Mouse (Mus musculus) bone marrow macrophage, adult 2 months (primary cell): ENCODE data around the gene Gm26566.

ENCODE experiments used
- CTCF ChIP-seq: IDR thresholded peaks from 2 replicates; pipeline ENCODE4 v1.5.1; 2012; ENCODE audit warnings: low read depth, mild to moderate bottlenecking, low read length, moderate library complexity
- POLR2A ChIP-seq: IDR thresholded peaks from 2 replicates; pipeline ENCODE4 v1.6.1; 2012; ENCODE audit warnings: mild to moderate bottlenecking, low read depth, low read length, borderline replicate concordance

DNA sequence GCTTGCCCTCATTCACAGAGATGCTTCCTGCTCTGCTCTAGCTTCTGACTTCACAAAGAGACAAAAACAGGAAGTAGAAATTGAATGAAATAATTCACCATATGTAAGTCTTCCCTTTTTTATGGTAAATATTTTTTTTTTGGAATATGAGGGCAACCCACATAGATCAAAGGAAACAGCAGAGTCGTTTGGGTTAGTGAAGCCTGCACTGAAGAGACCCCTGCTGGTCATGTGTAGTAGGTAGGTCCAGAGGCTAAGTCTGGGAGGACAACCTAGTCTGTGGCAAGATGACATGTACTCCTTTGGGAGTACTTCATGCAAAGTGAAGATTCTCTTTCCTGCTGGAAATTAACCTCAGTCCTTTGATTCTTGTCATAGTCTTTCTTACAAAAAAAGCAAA, 5.7 kb downstream of the Gm26566 start:
- TF ChIP-seq CTCF (no peak), POLR2A (no peak)
